Mouse (Mus musculus) C2C12 (cell line): ENCODE data around the gene Enpp1.

Experiments used
- CEBPB ChIP-seq: IDR thresholded peaks from one replicate; pipeline ENCODE4 v1.6.1; 2011; ENCODE audit warnings: low read depth, mild to moderate bottlenecking, control low read depth, moderate library complexity
- CTCF ChIP-seq: IDR thresholded peaks from one replicate; pipeline ENCODE4 v1.5.1; 2011; ENCODE audit not compliant: control insufficient read depth, insufficient read depth, insufficient read length
- FOSL1 ChIP-seq: IDR thresholded peaks from one replicate; pipeline ENCODE4 v1.8.0; 2011; ENCODE audit warnings: mild to moderate bottlenecking, low read length; ENCODE audit not compliant: poor library complexity, insufficient read depth, severe bottlenecking
- MAX ChIP-seq: IDR thresholded peaks from one replicate; pipeline ENCODE4 v1.6.1; 2011; ENCODE audit warnings: mild to moderate bottlenecking, control low read depth
- MYOD1 ChIP-seq: IDR thresholded peaks from one replicate; pipeline ENCODE4 v1.6.1; 2011; ENCODE audit warnings: low read depth; ENCODE audit not compliant: control insufficient read depth, insufficient read length
- MYOG ChIP-seq: IDR thresholded peaks from one replicate; pipeline ENCODE4 v1.6.1; 2011; ENCODE audit not compliant: control insufficient read depth, insufficient read length; ENCODE audit errors: extremely low read depth
- USF1 ChIP-seq: IDR thresholded peaks from one replicate; pipeline ENCODE4 v1.6.1; 2011; ENCODE audit warnings: low read depth, mild to moderate bottlenecking, control low read depth, moderate library complexity

DNA sequence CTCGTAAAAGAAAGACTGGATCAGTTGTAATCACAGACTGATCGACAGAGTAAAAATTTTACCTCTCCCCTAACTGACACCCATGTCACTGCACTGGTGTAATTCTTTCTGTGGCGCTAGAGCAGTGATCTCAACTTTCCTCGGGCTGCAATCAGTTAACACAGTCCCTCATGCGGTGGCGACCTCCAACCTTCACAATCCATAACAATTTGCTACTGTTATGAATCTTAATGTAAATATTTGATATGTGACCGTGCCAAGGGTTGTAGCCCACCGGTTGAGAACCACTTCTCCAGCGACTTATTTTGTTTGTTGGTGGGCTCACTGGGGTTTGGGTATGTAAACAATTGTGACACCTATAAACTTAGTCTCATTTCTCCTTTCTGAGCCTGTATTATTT lies 83.5 kb downstream of the Enpp1 start:
- TF ChIP-seq MYOD1 (no peak), CTCF (no peak), FOSL1 (no peak), MAX (no peak), MYOG (no peak), USF1 (no peak), CEBPB (no peak)
